Mouse (Mus musculus): Measurements from ENCODE around the gene Ap5b1. TPM values are rescaled to one million over a fixed set of nuclear protein-coding genes. Genes with fewer than 3 reads are reported as not detected.

Ap5b1 gene
- polyA plus RNA-seq, 1 experiment from 2014 or later = 2.5 TPM

DNA sequence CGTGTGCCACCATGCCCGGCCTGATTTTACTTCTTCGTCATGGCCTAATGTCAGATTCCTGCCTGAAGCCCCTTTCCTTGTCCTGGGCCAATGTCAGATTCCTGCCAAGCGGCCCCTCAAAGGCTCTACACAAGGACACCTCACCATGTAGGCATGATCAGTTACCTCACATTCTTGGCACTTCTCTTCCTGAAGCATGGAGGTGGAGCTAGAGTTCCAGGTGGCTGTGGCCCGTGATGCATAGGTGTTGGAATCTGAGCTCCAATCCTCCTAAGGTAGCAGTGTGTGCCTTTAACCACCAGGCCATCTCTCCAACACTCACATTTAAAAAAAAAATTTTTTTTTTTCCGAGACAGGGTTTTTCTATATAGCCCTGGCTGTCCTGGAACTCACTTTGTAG is 13.0 kb downstream of the Ap5b1 start:
- Histone ChIP-seq H3K27me3 (ENCODE audit: control insufficient read depth, insufficient read depth, low read length) (no peaks in the 10 kb centered on the region), H3K9me3 (ENCODE audit: control insufficient read depth, low read length) (no peaks in the 10 kb centered on the region), H3K4me2 (ENCODE audit: low read length) (no peak overlapping the region), H3K4me1 (ENCODE audit: control insufficient read depth in 2 of 2, insufficient read depth in 2 of 2, low read length in 2 of 2) (no peaks in the 10 kb centered on the region), H3K36me3 (ENCODE audit: control insufficient read depth, insufficient read depth, low read length) (no peaks in the 10 kb centered on the region), H3K9ac (ENCODE audit: low read length) (no peak overlapping the region), H3K4me3 (ENCODE audit: control insufficient read depth in 1 of 2, insufficient read depth in 1 of 2, low read depth in 1 of 2, low read length in 2 of 2) (no peak overlapping the region), H3K27ac (replicated peaks in 1 of 2; ENCODE audit: control insufficient read depth in 1 of 2, insufficient read depth in 1 of 2, low read depth in 2 of 2, low read length in 2 of 2) (no peak overlapping the region)
- ATAC-seq (ENCODE audit: insufficient number of reproducible peaks, insufficient read depth, low FRiP score, low read depth) = no peak
- 77% methylated on average over 6 of the region's 6 CpGs for whole genome bisulfite sequencing

DNA sequence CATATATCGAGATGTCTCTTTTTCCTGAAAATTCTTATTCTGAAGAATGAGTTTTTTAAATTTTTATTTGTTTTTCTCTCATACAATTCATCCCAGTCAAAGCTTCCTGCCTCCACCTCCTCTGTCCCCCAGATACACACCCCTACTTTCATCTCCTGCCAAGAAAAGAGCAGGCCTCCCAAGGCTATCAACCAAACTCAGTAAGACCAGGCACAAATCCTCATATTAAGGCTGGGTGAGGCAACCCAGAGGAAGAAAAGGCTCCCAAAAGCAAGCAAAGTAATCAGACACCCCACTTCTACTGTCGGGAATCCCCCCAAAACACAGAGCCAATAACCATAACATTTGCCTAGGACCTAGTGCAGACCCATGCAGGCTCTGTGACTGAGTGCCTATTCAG is 14.2 kb downstream of the Ap5b1 start:
- H3K4me3 ChIP-seq (ENCODE audit: control insufficient read depth in 1 of 2, insufficient read depth in 1 of 2, low read depth in 1 of 2, low read length in 2 of 2) = no peak overlapping the region
- H3K9ac ChIP-seq (ENCODE audit: low read length) = no peak overlapping the region
- H3K27me3 ChIP-seq (ENCODE audit: control insufficient read depth, insufficient read depth, low read length) = no peaks in the 10 kb centered on the region
- H3K9me3 ChIP-seq (ENCODE audit: control insufficient read depth, low read length) = no peaks in the 10 kb centered on the region
- no peak for ATAC-seq (ENCODE audit: insufficient number of reproducible peaks, insufficient read depth, low FRiP score, low read depth)
- H3K4me2 ChIP-seq (ENCODE audit: low read length) = no peak overlapping the region
- H3K27ac ChIP-seq (replicated peaks in 1 of 2; ENCODE audit: control insufficient read depth in 1 of 2, insufficient read depth in 1 of 2, low read depth in 2 of 2, low read length in 2 of 2) = no peak overlapping the region
- H3K36me3 ChIP-seq (ENCODE audit: control insufficient read depth, insufficient read depth, low read length) = no peaks in the 10 kb centered on the region
- no peaks in the 10 kb centered on the region for H3K4me1 ChIP-seq (ENCODE audit: control insufficient read depth in 2 of 2, insufficient read depth in 2 of 2, low read length in 2 of 2)
- 68% methylated on average over 2 of the region's 2 CpGs for WGBS

DNA sequence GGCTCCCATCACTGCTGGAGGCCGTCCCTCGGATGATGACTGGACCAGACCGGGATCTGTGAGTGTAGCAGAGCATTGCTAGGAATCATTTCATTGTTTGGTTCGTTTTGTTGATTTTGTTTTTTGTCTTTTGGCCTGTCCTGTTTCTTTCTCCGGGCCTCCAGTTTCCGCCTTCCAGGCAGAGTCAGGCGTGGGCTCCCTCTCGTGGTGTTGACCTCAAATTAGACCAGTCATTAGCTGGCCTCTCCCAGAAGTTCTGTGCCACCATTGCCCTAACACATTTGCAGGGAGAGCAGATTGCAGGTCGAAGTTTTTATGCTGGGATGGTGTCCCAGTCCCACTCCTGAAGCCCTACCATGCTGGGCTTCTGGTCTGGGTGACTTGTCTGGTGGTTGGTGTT is 21.3 kb downstream of the Ap5b1 start:
- Histone ChIP-seq H3K4me1 (ENCODE audit: control insufficient read depth in 2 of 2, insufficient read depth in 2 of 2, low read length in 2 of 2) (no peaks in the 10 kb centered on the region), H3K36me3 (ENCODE audit: control insufficient read depth, insufficient read depth, low read length) (no peaks in the 10 kb centered on the region), H3K27ac (replicated peaks in 1 of 2; ENCODE audit: control insufficient read depth in 1 of 2, insufficient read depth in 1 of 2, low read depth in 2 of 2, low read length in 2 of 2) (no peak overlapping the region), H3K9ac (ENCODE audit: low read length) (no peak overlapping the region), H3K4me3 (ENCODE audit: control insufficient read depth in 1 of 2, insufficient read depth in 1 of 2, low read depth in 1 of 2, low read length in 2 of 2) (no peak overlapping the region), H3K27me3 (ENCODE audit: control insufficient read depth, insufficient read depth, low read length) (no peaks in the 10 kb centered on the region), H3K4me2 (ENCODE audit: low read length) (no peak overlapping the region), H3K9me3 (ENCODE audit: control insufficient read depth, low read length) (no peaks in the 10 kb centered on the region)
- 72% methylated on average over 9 of the region's 9 CpGs for WGBS
- ATAC-seq (ENCODE audit: insufficient number of reproducible peaks, insufficient read depth, low FRiP score, low read depth) = no peak

DNA sequence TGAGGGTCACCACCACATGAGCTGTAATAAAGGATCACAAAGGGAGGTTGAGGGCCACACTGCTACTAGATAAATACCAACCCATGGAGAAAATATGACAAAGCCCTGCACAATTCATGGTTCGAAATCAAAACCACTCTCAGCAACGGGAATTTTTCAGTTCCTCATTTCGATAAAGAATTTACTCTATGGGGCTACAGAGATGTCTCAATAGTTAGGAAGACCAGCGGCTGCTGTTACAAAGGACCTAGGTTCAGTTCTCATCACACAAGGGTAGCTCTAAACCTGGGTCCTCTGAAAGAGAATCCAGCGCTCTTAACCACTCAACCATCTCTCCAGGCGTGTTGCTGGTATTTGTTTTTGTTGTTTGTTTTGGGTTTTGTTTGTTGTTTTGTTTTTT is 24.1 kb downstream of the Ap5b1 start:
- no peak overlapping the region for H3K27ac ChIP-seq (replicated peaks in 1 of 2; ENCODE audit: control insufficient read depth in 1 of 2, insufficient read depth in 1 of 2, low read depth in 2 of 2, low read length in 2 of 2)
- WGBS = 82% methylated on average over 6 of the region's 6 CpGs
- ATAC-seq (ENCODE audit: insufficient number of reproducible peaks, insufficient read depth, low FRiP score, low read depth) = no peak

DNA sequence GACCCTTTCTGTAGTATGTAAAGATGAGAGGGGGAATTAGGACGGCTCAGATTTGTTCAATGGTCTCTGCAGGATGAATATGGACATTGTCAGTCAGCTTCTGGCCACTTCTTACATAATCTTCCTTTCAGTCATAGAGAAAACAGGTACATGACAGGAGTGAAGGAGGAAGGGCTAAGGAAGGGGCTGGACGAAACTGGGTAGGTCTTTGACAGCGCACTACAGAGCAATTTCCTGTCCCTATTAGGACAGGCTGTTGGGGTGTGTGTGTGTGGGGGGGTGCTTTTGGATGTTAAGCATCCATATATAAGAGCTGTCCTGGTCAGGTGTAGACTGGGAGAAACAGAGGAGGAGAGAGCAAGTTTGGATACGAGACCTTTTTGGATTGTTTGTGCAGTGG is 31.4 kb downstream of the Ap5b1 start:
- ATAC-seq (ENCODE audit: insufficient number of reproducible peaks, insufficient read depth, low FRiP score, low read depth) = no peak
- H3K4me1 ChIP-seq (ENCODE audit: control insufficient read depth in 2 of 2, insufficient read depth in 2 of 2, low read length in 2 of 2) = peaks cover 10 to 11% of the 10 kb centered on the region in 2 experiments
- no peak overlapping the region for H3K27ac ChIP-seq (replicated peaks in 1 of 2; ENCODE audit: control insufficient read depth in 1 of 2, insufficient read depth in 1 of 2, low read depth in 2 of 2, low read length in 2 of 2)
- H3K4me2 ChIP-seq (ENCODE audit: low read length) = no peak overlapping the region
- peaks cover 15% of the 10 kb centered on the region for H3K36me3 ChIP-seq (ENCODE audit: control insufficient read depth, insufficient read depth, low read length)
- no peaks in the 10 kb centered on the region for H3K9me3 ChIP-seq (ENCODE audit: control insufficient read depth, low read length)
- H3K9ac ChIP-seq (ENCODE audit: low read length) = no peak overlapping the region
- 74% methylated on average over 4 of the region's 4 CpGs for WGBS
- H3K27me3 ChIP-seq (ENCODE audit: control insufficient read depth, insufficient read depth, low read length) = no peaks in the 10 kb centered on the region
- H3K4me3 ChIP-seq (ENCODE audit: control insufficient read depth in 1 of 2, insufficient read depth in 1 of 2, low read depth in 1 of 2, low read length in 2 of 2) = no peak overlapping the region

More for the DNA sequence above, 24.1 kb downstream of the Ap5b1 start:
- H3K4me2 ChIP-seq (ENCODE audit: low read length) = no peak overlapping the region
- no peak overlapping the region for H3K9ac ChIP-seq (ENCODE audit: low read length)
- no peak overlapping the region for H3K4me3 ChIP-seq (ENCODE audit: control insufficient read depth in 1 of 2, insufficient read depth in 1 of 2, low read depth in 1 of 2, low read length in 2 of 2)
- H3K4me1 ChIP-seq (ENCODE audit: control insufficient read depth in 2 of 2, insufficient read depth in 2 of 2, low read length in 2 of 2) = no peaks in the 10 kb centered on the region
- no peaks in the 10 kb centered on the region for H3K36me3 ChIP-seq (ENCODE audit: control insufficient read depth, insufficient read depth, low read length)
- no peaks in the 10 kb centered on the region for H3K27me3 ChIP-seq (ENCODE audit: control insufficient read depth, insufficient read depth, low read length)
- no peaks in the 10 kb centered on the region for H3K9me3 ChIP-seq (ENCODE audit: control insufficient read depth, low read length)

DNA sequence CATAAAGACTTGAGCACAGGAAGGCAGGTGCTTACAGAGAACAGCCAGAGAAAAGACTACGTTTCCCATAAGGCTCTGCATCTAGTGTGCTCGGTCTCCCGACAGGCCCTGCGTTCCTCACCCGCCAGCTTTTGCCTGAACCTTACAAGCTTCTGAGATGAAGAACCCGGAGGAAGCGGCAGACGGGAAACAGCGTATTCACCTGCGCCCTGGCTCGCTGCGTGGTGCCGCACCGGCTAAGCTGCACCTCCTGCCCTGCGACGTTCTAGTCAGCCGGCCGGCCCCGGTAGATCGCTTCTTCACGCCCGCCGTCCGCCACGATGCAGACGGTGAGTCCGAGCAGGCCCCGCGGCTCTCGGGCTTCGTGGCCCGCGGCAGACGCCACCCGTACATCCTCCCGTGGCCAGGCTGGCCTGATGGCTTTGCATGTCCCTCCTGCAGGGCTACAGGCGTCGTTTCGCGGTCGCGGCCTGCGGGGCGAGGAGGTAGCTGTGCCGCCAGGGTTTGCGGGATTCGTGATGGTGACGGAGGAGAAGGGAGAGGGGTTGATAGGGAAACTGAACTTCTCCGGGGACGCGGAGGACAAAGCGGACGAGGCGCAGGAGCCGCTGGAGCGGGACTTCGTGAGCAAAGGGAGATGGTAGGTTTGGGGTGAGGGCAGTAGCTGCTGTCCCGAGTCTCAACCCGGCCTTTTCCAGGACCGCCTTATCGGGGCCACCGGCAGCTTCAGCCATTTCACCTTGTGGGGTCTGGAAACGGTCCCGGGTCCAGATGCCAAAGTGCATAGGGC is 34.1 kb downstream of the Ap5b1 start, which contains the start of gene Rnaseh2c:
TSS of gene Rnaseh2c (plus strand) at position 122 of the 790 bp plus-strand sequence.
- peak within 1 kb of the TSS; percentile 85 for H3K4me3 ChIP-seq (ENCODE audit: control insufficient read depth in 1 of 2, insufficient read depth in 1 of 2, low read depth in 1 of 2, low read length in 2 of 2)
- H3K27me3 ChIP-seq (ENCODE audit: control insufficient read depth, insufficient read depth, low read length) = no peaks in the 10 kb centered on the region
- peak within 1 kb of the TSS; percentile 58 to 76; a peak in 3 of 4 replicates for H3K27ac ChIP-seq (replicated peaks in 1 of 2; ENCODE audit: control insufficient read depth in 1 of 2, insufficient read depth in 1 of 2, low read depth in 2 of 2, low read length in 2 of 2)
- WGBS = under 1% methylated on average over 64 of the region's 64 CpGs
- H3K9ac ChIP-seq (ENCODE audit: low read length) = peak within 1 kb of the TSS; percentile 91
- no peaks in the 10 kb centered on the region for H3K9me3 ChIP-seq (ENCODE audit: control insufficient read depth, low read length)
- peaks cover 43% of the 10 kb centered on the region for H3K36me3 ChIP-seq (ENCODE audit: control insufficient read depth, insufficient read depth, low read length)
- peak; percentile 73; the same call in 1 of the 2 replicates for ATAC-seq (ENCODE audit: insufficient number of reproducible peaks, insufficient read depth, low FRiP score, low read depth)
- H3K4me1 ChIP-seq (ENCODE audit: control insufficient read depth in 2 of 2, insufficient read depth in 2 of 2, low read length in 2 of 2) = peaks cover 10 to 11% of the 10 kb centered on the region in 2 experiments
- peak within 1 kb of the TSS; percentile 76 for H3K4me2 ChIP-seq (ENCODE audit: low read length)

DNA sequence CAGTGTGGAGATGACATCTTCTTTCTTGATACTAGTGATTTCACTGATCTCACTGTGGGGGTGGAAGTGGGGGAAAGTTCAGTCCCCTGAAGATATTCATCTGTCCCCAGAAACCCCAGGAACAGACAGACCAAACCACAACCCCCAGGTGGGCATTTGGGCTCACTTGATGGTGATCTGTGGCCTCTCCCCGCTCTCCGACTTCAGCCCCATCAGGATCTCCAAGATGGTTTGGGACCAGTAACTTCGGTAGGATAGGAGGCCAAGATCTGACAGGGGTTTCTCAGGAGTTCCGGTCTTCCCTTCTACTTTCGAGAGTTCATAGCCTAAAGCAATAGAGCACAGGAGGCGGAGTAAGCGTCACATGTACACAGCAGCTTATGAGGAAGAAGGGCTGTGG is 35.8 kb downstream of the Ap5b1 start:
- WGBS = 92% methylated on average over 7 of the region's 7 CpGs

More for the DNA sequence above, 35.8 kb downstream of the Ap5b1 start:
- ATAC-seq (ENCODE audit: insufficient number of reproducible peaks, insufficient read depth, low FRiP score, low read depth) = no peak
- peaks cover 12 to 15% of the 10 kb centered on the region in 2 experiments for H3K4me1 ChIP-seq (ENCODE audit: control insufficient read depth in 2 of 2, insufficient read depth in 2 of 2, low read length in 2 of 2)
- H3K4me3 ChIP-seq (ENCODE audit: control insufficient read depth in 1 of 2, insufficient read depth in 1 of 2, low read depth in 1 of 2, low read length in 2 of 2) = no peak overlapping the region
- no peaks in the 10 kb centered on the region for H3K27me3 ChIP-seq (ENCODE audit: control insufficient read depth, insufficient read depth, low read length)
- H3K36me3 ChIP-seq (ENCODE audit: control insufficient read depth, insufficient read depth, low read length) = peaks cover 60% of the 10 kb centered on the region
- no peak overlapping the region for H3K27ac ChIP-seq (replicated peaks in 1 of 2; ENCODE audit: control insufficient read depth in 1 of 2, insufficient read depth in 1 of 2, low read depth in 2 of 2, low read length in 2 of 2)
- H3K9ac ChIP-seq (ENCODE audit: low read length) = no peak overlapping the region
- no peak overlapping the region for H3K4me2 ChIP-seq (ENCODE audit: low read length)
- H3K9me3 ChIP-seq (ENCODE audit: control insufficient read depth, low read length) = no peaks in the 10 kb centered on the region

Data from heart, embryonic 14.5 days (tissue).